Mouse (Mus musculus): ENCODE results near the gene BC049762.

The BC049762 gene

GRCm38 (mm10) chr11:51214021-51214420, 48.8 kb downstream of the BC049762 start:
- DNase-seq, result no peak

- no peak for DNase-seq
Observed at GRCm38 (mm10) chr11:51211426-51211825, 51.4 kb downstream of the BC049762 start.

- peak; percentile 16 for DNase-seq
Observed at GRCm38 (mm10) chr11:51207758-51208157, 55.1 kb downstream of the BC049762 start.

All from retina, postnatal 1 day (tissue).